Mouse (Mus musculus): ENCODE measurements around the gene Cgrrf1. TPM values are rescaled to one million over a fixed set of nuclear protein-coding genes. Genes with fewer than 3 reads are reported as not detected.

Gene Cgrrf1
- total RNA-seq (2014; rRNA removed): 25.6 and 36.0 TPM in 2 replicates
- 24.4 and 24.5 TPM in 2 replicates for polyA plus RNA-seq (2015; fragmentation: Nextera tagmentation; extraction: Ambion mirVana)

- Histone ChIP-seq H3K27me3 (ENCODE audit: insufficient read depth, low read length) (no peaks in the 10 kb centered on the region), H3K27ac (ENCODE audit: low read depth, low read length) (no peak within 1 kb of the TSS), H3K9me3 (ENCODE audit: low read length) (no peaks in the 10 kb centered on the region), H3K36me3 (ENCODE audit: insufficient read depth, low read length) (no peaks in the 10 kb centered on the region), H3K4me2 (ENCODE audit: low read depth, low read length, poor library complexity, severe bottlenecking) (peak within 1 kb of the TSS; percentile 93), H3K4me3 (ENCODE audit: low read depth, low read length) (peak within 1 kb of the TSS; percentile 69), H3K4me1 (ENCODE audit: insufficient read depth, low read length) (no peaks in the 10 kb centered on the region), H3K9ac (replicated peaks; ENCODE audit: low read length, poor library complexity, severe bottlenecking) (peak within 1 kb of the TSS; percentile 68)
- peak; percentile 94 for DNase-seq (ENCODE audit: low spot score)
- peak; percentile 95 for ATAC-seq (ENCODE audit: low FRiP score)
- peak; percentile 57 for TF ChIP-seq CTCF (IDR thresholded peaks at IDR 0.05)
- under 1% methylated on average over 32 of the region's 32 CpGs for WGBS
These were observed at the start of gene Cgrrf1 for GRCm38 (mm10) chr14:46831837-46832333. Cgrrf1 (plus strand) TSS chr14:46832125.

DNA sequence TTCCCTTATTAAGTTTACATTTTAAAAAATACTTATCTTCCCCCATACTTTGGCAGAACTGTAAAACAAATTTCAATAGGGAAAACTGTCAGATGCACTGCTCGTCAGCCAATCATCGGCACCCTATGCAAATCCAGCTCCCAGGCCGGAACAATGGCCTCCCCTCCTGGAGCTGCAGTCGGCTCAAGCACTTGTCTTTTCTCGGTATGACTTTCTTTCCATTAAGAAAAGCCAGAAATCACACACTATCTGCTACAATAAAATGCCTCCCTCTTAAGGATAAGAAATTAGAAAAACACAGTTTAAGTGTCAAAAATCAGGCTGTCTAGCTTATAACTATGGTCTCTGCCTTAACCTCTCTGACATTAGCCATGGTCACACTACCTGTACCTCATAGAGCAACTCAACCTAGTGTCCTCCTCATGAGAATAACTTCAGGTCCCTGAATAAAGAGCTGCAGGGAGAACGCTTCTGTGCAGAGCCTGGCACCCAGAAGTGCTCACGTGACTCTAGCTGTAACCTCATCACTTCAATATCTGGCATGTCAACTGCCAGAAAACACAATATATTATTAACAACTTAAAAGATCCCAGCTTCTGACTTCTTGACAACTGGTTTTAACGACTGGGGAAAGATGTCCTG lies 49.6 kb upstream of the Cgrrf1 start:
- Histone ChIP-seq H3K4me1 (ENCODE audit: insufficient read depth, low read length) (peaks cover 5% of the 10 kb centered on the region; the same call in 1 of the 2 replicates), H3K36me3 (ENCODE audit: insufficient read depth, low read length) (peaks cover 20% of the 10 kb centered on the region), H3K27me3 (ENCODE audit: insufficient read depth, low read length) (no peaks in the 10 kb centered on the region), H3K4me3 (ENCODE audit: low read depth, low read length) (no peak overlapping the region), H3K4me2 (ENCODE audit: low read depth, low read length, poor library complexity, severe bottlenecking) (no peak overlapping the region), H3K27ac (ENCODE audit: low read depth, low read length) (no peak overlapping the region), H3K9me3 (ENCODE audit: low read length) (no peaks in the 10 kb centered on the region), H3K9ac (replicated peaks; ENCODE audit: low read length, poor library complexity, severe bottlenecking) (no peak overlapping the region)
- DNase-seq (ENCODE audit: low spot score): no peak
- ATAC-seq (ENCODE audit: low FRiP score): no peak
- no peak for TF ChIP-seq CTCF (IDR thresholded peaks at IDR 0.05)
- WGBS: 79% methylated on average over 8 of the region's 8 CpGs

GRCm38 (mm10) chr14:46783327-46783926 lies 48.5 kb upstream of the Cgrrf1 start:
- no peak for TF ChIP-seq CTCF (IDR thresholded peaks at IDR 0.05)
- peaks cover 5% of the 10 kb centered on the region; the same call in 1 of the 2 replicates for H3K4me1 ChIP-seq (ENCODE audit: insufficient read depth, low read length)
- H3K4me3 ChIP-seq (ENCODE audit: low read depth, low read length): no peak overlapping the region
- no peak for DNase-seq (ENCODE audit: low spot score)
- peaks cover 14% of the 10 kb centered on the region for H3K36me3 ChIP-seq (ENCODE audit: insufficient read depth, low read length)
- no peak overlapping the region for H3K27ac ChIP-seq (ENCODE audit: low read depth, low read length)
- 92% methylated on average over 10 of the region's 10 CpGs for WGBS
- H3K9ac ChIP-seq (replicated peaks; ENCODE audit: low read length, poor library complexity, severe bottlenecking): no peak overlapping the region
- H3K27me3 ChIP-seq (ENCODE audit: insufficient read depth, low read length): no peaks in the 10 kb centered on the region
- no peak overlapping the region for H3K4me2 ChIP-seq (ENCODE audit: low read depth, low read length, poor library complexity, severe bottlenecking)
- no peaks in the 10 kb centered on the region for H3K9me3 ChIP-seq (ENCODE audit: low read length)
- no peak for ATAC-seq (ENCODE audit: low FRiP score)

DNA sequence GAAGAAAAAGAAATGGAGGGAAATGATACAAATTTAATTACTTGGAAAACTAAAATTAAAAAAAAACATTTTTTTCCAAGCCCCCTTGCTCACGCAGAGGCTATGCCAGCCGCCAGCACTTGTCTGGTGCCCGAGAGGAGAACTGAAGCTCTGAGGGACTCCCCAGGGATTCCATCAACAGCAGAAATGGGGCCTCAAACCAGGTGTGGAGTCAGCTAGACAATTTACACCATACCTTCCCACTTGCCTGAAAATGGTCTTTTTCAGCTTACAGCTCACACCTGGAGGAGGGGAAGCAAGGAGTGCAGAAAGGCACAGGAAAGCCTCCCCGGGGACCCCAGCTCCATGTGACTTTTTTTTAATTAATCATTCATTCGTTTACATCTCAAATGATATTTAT lies 46.7 kb upstream of the Cgrrf1 start:
- Histone ChIP-seq H3K9me3 (ENCODE audit: low read length) (no peaks in the 10 kb centered on the region), H3K27ac (ENCODE audit: low read depth, low read length) (no peak overlapping the region), H3K27me3 (ENCODE audit: insufficient read depth, low read length) (no peaks in the 10 kb centered on the region), H3K4me3 (ENCODE audit: low read depth, low read length) (no peak overlapping the region), H3K4me1 (ENCODE audit: insufficient read depth, low read length) (peaks cover 5% of the 10 kb centered on the region; the same call in 1 of the 2 replicates), H3K36me3 (ENCODE audit: insufficient read depth, low read length) (no peaks in the 10 kb centered on the region), H3K4me2 (ENCODE audit: low read depth, low read length, poor library complexity, severe bottlenecking) (no peak overlapping the region), H3K9ac (replicated peaks; ENCODE audit: low read length, poor library complexity, severe bottlenecking) (no peak overlapping the region)
- WGBS: 76% methylated on average over 5 of the region's 5 CpGs
- ATAC-seq (ENCODE audit: low FRiP score) (no peak), DNase-seq (ENCODE audit: low spot score) (no peak)
- no peak for TF ChIP-seq CTCF (IDR thresholded peaks at IDR 0.05)

- DNase-seq (ENCODE audit: low spot score) (no peak), ATAC-seq (ENCODE audit: low FRiP score) (peak; percentile 1; the same call in 1 of the 2 replicates)
- Histone ChIP-seq H3K4me3 (ENCODE audit: low read depth, low read length) (peak overlapping the region; percentile 89), H3K9ac (replicated peaks; ENCODE audit: low read length, poor library complexity, severe bottlenecking) (peak overlapping the region; percentile 97), H3K4me2 (ENCODE audit: low read depth, low read length, poor library complexity, severe bottlenecking) (peak overlapping the region; percentile 69), H3K4me1 (ENCODE audit: insufficient read depth, low read length) (peaks cover 5% of the 10 kb centered on the region; the same call in 1 of the 2 replicates), H3K36me3 (ENCODE audit: insufficient read depth, low read length) (no peaks in the 10 kb centered on the region), H3K27me3 (ENCODE audit: insufficient read depth, low read length) (no peaks in the 10 kb centered on the region), H3K27ac (ENCODE audit: low read depth, low read length) (peak overlapping the region; percentile 98), H3K9me3 (ENCODE audit: low read length) (no peaks in the 10 kb centered on the region)
- no peak for TF ChIP-seq CTCF (IDR thresholded peaks at IDR 0.05)
- under 1% methylated on average over 11 of the region's 11 CpGs for WGBS
These were observed 44.5 kb upstream of the Cgrrf1 start for GRCm38 (mm10) chr14:46787454-46787786.

All from midbrain, postnatal 0 days (tissue).